Mouse (Mus musculus) megakaryocyte, embryonic 14.5 days (primary cell): ENCODE results near the gene Shisa5. TPM values are rescaled to one million over a fixed set of nuclear protein-coding genes. Genes with fewer than 3 reads are reported as not detected.
A peak's percentile ranks its signal among the peaks of the same experiment; 100 is the strongest.

Experiments used
- H3K27me3 ChIP-seq: replicated peaks from 2 replicates; pipeline ENCODE3; 2012; ENCODE audit warnings: inconsistent platforms
- H3K36me3 ChIP-seq: replicated peaks from 2 replicates; pipeline ENCODE3; 2012; ENCODE audit warnings: low read length, inconsistent platforms, mixed read lengths
- H3K4me1 ChIP-seq: 2 replicates; pipeline ENCODE4 v1.6.1; 2012; ENCODE audit warnings: inconsistent platforms
- H3K4me3 ChIP-seq: replicated peaks from 2 replicates; pipeline ENCODE3; 2012; ENCODE audit warnings: moderate library complexity, mild to moderate bottlenecking, inconsistent platforms
- H3K9me3 ChIP-seq: 2 replicates; pipeline ENCODE4 v1.6.1; 2012; ENCODE audit warnings: inconsistent platforms
- FLI1 ChIP-seq: IDR thresholded peaks from 2 replicates; pipeline ENCODE4 v1.6.1; 2012; ENCODE audit warnings: low read length, inconsistent platforms, mixed read lengths
- GATA1 ChIP-seq: IDR thresholded peaks from 3 replicates; pipeline ENCODE4 v1.6.1; 2012; ENCODE audit warnings: mixed read lengths, low read length, inconsistent platforms, borderline replicate concordance
- polyA plus RNA-seq: library from polyadenylated mRNA; stranded (reverse); fragments of >175 nt; gene quantifications from 2 replicates; pipeline ENCODE4 v1.2.3, GENCODE M21; 2012; ENCODE audit warnings: low replicate concordance; ENCODE audit not compliant: insufficient read depth

Gene Shisa5
- polyA plus RNA-seq, 1 experiment, result 575 TPM

DNA sequence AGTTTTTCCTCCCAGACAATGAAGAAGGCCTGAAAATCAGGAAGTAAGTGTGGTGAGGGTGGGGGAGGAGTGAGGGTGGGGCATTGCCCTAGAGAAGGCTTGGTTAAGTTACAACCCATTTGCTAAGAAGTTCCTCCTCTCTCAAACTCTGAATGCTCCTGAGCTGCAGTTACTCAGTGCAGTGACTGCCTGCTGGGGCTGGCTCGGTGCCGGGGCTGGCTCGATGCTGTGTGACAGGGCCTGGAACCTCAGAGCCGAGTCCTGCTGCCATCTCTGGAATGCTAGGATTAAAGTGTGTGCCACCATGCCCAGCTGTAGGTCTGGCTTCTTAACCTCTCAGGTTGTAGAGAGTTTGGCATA is 39.2 kb upstream of the Shisa5 start:
- Histone ChIP-seq H3K36me3 (peaks cover 4% of the 10 kb centered on the region), H3K4me3 (peak overlapping the region; percentile 54), H3K27me3 (no peaks in the 10 kb centered on the region), H3K4me1 (peaks cover 74% of the 10 kb centered on the region), H3K9me3 (no peaks in the 10 kb centered on the region)
- TF ChIP-seq GATA1 (no peak), FLI1 (no peak)

DNA sequence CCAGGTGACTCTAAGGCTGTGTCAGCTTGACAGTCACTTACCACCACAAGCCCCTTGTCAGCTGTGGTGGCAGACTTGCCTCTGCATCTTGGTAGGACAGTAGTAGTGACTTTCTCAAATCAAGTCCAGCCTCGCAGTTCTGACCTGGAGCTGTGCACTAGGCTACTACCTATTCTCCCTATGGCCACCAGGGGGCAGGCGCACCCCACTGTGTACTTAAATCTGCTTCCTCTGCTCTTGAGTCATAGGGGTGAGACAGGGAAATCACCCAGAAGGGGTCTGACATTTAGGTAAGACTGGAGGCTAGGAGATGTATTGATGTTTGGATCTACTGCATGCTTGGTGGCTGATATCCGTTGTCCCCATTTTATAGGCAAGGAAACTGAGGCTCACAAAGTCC is 37.6 kb upstream of the Shisa5 start:
- Histone ChIP-seq H3K9me3 (no peaks in the 10 kb centered on the region), H3K36me3 (peaks cover 8% of the 10 kb centered on the region), H3K27me3 (no peaks in the 10 kb centered on the region), H3K4me3 (no peak overlapping the region), H3K4me1 (peaks cover 70% of the 10 kb centered on the region)
- TF ChIP-seq FLI1 (no peak), GATA1 (no peak)

DNA sequence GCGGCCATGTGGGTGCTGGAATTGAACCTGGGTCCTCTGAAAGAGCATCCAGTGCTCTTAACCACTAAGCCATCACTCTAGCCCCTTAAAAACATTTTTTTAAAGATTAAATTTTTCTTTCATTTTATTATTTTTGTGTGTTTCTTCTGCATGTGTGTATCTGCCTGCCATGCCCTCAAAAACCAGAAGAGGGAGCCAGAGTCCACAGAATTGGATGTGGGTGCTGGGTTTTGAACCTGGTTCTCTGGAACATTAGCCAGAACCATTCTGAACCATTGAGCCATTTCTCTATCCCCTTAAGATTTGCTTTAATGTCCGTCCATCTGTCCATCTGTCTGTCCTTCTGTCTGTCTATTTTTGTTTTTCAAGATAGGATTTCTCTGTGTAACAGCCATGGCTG is 35.2 kb upstream of the Shisa5 start:
- Histone ChIP-seq H3K27me3 (no peaks in the 10 kb centered on the region), H3K36me3 (peaks cover 25% of the 10 kb centered on the region), H3K4me1 (peaks cover 75% of the 10 kb centered on the region), H3K4me3 (no peak overlapping the region), H3K9me3 (no peaks in the 10 kb centered on the region)
- TF ChIP-seq FLI1 (no peak), GATA1 (no peak)

DNA sequence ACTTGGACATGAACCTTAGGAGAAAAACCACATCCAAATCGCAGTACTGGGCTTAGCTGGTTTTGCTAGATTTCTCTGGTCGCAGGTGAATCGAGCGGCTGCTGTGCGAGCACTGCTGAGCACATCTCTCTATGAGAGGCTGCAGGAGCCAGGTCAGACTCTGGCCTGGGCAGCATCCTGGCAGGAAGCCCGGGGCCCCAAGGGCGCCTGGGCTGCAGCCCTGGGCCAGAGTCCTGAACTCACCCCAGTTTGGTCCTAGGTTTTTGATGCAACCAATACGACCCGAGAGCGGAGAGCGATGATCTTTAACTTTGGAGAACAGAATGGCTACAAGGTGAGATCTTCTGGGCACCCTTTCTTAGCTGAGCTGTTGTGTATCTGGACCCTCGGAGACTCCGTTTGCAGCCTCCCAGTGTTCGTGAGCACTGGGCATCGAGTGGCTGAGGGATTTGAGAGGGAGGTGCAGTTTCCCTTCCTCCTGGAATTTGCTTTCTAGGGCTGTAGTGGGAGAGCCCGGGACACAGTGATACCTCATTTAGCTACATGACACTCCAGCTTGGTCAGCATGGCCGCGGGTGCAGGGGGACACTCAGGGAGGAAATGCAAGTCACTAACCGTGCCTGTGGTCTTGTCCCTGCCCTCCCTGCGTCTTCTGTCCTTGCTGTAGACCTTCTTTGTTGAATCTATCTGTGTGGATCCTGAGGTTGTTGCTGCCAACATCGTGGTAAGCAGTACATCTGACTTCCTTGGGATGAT is 31.2 kb upstream of the Shisa5 start:
- H3K4me1 ChIP-seq, result peaks cover 82% of the 10 kb centered on the region
- H3K4me3 ChIP-seq, result peak overlapping the region; percentile 80
- no peaks in the 10 kb centered on the region for H3K9me3 ChIP-seq
- H3K36me3 ChIP-seq, result peaks cover 53% of the 10 kb centered on the region
- H3K27me3 ChIP-seq, result no peaks in the 10 kb centered on the region
- no peak for TF ChIP-seq GATA1
- TF ChIP-seq FLI1, result no peak

DNA sequence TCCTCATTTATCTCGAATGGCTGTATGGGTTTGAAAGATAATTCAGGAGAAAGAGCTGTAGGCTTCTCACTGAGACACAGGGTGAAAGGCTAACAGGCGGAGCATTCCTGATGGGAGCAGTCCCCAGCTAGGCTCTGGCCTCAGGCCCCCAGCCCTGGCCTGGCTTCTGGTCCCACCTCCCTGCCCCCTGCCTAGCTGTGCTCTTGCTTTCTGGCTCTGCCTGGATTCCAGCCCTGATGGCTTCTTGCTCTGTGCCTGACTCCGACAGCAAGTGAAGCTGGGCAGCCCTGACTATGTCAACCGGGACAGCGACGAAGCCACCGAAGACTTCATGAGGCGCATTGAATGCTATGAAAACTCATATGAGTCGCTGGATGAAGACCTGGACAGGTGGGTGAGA is 30.3 kb upstream of the Shisa5 start:
- Histone ChIP-seq H3K9me3 (no peaks in the 10 kb centered on the region), H3K4me1 (peaks cover 86% of the 10 kb centered on the region), H3K4me3 (peak overlapping the region; percentile 76), H3K36me3 (peaks cover 52% of the 10 kb centered on the region), H3K27me3 (no peaks in the 10 kb centered on the region)
- no peak for TF ChIP-seq GATA1
- no peak for TF ChIP-seq FLI1

DNA sequence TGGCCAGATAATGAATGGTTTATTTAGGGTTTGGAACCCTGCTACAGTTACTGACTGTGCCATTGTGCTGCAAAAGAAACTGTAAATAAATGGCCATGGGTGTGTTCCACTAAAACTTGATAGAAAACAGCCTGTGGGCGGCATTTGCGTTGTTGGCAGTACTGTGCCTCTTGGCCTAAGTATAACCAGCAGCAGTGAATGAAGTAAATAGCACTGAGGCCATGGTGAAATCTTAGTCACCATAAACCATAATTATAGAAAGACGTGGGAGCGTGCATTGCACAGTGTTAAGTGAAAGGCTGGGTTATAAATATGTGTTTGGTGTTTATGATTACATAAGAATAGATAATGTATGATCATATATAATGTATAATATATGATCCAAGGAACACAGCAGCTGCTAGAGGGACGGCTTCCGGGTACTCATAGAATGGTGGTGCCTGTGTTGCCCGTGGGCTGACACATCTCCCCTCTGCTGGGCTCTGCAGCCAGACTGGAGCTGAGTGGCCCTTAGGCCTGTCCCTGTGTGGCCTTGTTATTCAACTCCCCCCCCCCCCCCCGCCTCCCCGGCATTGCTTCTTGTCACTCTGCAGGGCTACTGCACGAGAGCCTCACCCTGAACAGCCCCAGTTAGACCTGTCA is 29.2 kb upstream of the Shisa5 start:
- H3K9me3 ChIP-seq, result no peaks in the 10 kb centered on the region
- no peak for TF ChIP-seq FLI1
- peaks cover 62% of the 10 kb centered on the region for H3K36me3 ChIP-seq
- no peaks in the 10 kb centered on the region for H3K27me3 ChIP-seq
- H3K4me1 ChIP-seq, result peaks cover 90% of the 10 kb centered on the region
- peak overlapping the region; percentile 87 for H3K4me3 ChIP-seq

DNA sequence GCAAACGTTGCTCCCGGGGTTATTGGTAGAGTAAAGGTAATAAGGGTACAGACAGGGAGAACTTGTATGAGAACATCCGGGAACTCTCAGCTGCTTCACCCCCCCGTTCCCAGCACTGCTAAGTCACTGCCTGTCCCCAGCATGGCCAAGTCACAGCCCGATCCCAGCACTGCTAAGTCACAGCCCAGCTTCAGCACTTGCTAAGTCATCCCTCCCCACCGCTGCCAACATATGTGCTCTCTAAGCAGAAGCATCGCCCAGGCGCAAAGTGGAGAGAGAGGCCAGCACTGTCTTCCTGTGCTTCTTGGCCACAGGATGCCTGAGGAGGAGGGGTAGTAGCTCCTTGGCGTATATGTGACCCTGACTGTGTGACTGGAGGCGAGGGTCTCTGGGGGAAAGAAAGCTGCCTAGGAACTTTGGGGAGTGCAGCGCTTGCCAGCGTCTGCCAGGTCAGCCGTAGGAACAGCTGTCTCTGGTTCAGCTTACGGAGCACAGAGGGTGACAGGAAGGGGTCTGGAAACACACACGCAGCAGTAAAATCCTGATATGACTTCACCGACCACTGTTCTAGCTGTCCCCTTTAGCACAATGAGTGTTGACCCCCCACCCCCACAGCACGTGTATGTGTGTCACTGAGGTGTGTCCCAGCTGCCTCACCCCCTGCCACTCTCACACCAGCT is 28.6 kb upstream of the Shisa5 start:
- Histone ChIP-seq H3K4me3 (peak overlapping the region; percentile 87), H3K9me3 (no peaks in the 10 kb centered on the region), H3K4me1 (peaks cover 89% of the 10 kb centered on the region), H3K27me3 (no peaks in the 10 kb centered on the region), H3K36me3 (peaks cover 68% of the 10 kb centered on the region)
- no peak for TF ChIP-seq GATA1
- TF ChIP-seq FLI1, result no peak

DNA sequence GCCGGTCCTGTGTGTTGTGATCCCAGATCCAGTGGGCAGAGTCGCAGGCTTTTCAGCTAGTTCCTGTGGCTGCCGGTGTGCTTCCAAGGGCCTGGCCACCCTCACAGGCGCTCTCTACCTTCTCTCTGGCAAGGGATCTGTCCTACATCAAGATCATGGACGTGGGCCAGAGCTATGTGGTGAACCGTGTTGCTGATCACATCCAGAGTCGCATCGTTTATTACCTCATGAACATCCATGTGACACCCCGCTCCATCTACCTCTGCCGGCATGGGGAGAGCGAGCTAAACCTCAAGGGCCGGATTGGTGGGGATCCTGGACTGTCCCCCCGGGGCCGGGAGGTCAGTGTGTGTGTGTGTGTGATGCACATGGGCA is 28.1 kb upstream of the Shisa5 start:
- Histone ChIP-seq H3K27me3 (no peaks in the 10 kb centered on the region), H3K36me3 (peaks cover 72% of the 10 kb centered on the region), H3K9me3 (no peaks in the 10 kb centered on the region), H3K4me3 (peak overlapping the region; percentile 87), H3K4me1 (peaks cover 91% of the 10 kb centered on the region)
- TF ChIP-seq FLI1 (no peak), GATA1 (no peak)

DNA sequence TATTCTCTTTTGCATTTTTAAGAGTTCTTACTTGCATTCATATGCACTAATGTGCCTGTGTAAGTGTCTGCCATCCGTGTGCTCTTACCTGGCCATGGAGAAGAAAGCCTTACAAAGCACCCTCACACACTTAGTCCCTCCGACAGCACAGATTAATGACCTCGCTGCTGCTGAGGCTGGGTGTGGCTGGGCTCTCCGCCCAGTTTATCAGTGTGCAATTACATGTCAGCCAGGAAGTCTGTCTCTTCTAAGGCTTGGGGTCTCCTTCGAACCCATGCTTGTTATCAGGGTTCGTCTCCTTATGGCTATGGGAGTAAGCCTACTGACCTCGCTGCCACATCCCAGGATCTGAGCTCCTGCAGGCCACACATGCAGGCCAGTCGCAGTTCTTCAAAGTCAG is 23.0 kb upstream of the Shisa5 start:
- TF ChIP-seq GATA1, result no peak
- TF ChIP-seq FLI1, result no peak
- no peaks in the 10 kb centered on the region for H3K9me3 ChIP-seq
- no peak overlapping the region for H3K4me3 ChIP-seq
- peaks cover 66% of the 10 kb centered on the region for H3K4me1 ChIP-seq
- H3K27me3 ChIP-seq, result peaks cover 9% of the 10 kb centered on the region
- peaks cover 51% of the 10 kb centered on the region for H3K36me3 ChIP-seq

DNA sequence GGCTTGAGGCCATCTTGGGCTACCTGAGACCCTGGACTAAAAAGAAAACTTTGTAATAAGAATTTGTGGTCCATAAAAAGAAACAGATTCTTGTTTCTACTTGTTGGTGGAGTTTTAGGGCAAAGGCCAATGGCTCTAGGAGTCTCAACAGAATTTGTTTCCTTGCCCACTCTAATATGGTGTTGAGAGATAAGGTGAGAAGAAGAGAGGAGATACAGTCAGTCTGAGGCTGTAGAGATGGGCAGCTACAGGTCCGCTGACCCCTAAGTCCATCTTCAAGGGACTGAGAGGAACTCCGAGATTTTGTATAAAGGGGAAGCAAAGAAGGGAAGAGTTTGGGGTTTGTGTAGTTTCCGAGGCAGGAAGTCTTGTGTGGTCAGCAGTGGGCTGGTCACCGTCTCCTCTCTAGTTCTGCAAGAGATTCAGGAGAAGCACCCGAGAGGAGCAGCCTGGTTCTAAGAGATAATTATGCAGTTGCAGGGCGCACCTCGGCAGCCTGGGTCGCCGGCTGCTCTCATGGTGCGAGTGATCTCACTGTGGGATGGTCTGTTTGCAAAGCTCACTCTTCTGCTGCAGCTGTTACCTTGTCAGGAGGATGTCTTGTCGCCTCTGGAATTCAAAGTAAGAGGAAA is 21.3 kb upstream of the Shisa5 start:
- Histone ChIP-seq H3K27me3 (peaks cover 13% of the 10 kb centered on the region), H3K4me1 (peaks cover 59% of the 10 kb centered on the region), H3K9me3 (no peaks in the 10 kb centered on the region), H3K4me3 (peak overlapping the region; percentile 84), H3K36me3 (peaks cover 35% of the 10 kb centered on the region)
- no peak for TF ChIP-seq GATA1
- TF ChIP-seq FLI1, result no peak
